Mouse (Mus musculus): Measurements from ENCODE around the gene Gm21293.
"Not testable (repeated sequence)": the region's sequence is repeated elsewhere in the genome, so short reads cannot be mapped to it uniquely, and the experiment has no call there.

The Gm21293 gene

DNA sequence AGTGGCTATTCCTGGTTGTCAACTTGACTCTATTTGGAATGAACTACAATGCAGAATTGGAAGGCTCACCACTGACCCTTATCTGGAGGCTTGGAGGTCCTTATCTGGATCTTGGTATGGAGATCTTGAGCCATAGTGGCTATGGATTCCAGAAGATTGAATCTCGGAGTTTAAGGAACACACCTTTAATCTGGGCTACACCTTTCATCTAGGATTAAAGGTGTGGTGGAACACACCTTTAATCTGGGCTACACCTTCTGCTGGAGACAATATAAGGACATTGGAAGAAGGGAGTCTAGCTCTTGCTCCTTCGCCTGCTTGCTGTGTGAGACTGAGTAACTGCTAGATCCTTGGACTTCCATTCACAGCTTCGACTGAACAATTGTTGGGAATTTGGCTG lies at the start of gene Gm21293:
Gm21293 (plus strand) TSS at position 301 of the 400 bp plus-strand sequence.
- in situ Hi-C loops (cut with MboI, MseI), result not testable (repeated sequence)

DNA sequence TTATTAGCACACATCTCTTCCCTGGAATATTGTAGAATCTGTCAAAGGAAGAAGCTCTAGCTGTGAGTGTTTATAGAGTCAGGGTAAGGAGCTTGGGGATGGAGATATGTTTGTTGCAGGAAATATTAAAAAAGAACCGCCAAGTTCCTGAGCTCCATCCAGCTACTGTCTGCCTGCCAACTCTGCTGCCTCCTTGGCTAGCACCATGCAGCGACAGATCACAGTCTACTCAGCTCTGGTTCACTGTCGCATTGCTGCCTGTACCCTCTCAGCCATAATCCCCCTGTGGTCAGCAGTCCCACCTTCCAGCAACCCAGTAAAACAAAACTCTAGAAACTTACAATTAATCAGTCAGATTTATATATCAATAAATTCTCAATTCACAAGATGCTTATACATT lies 32.7 kb upstream of the Gm21293 start:
- in situ Hi-C loops (cut with MboI, MseI), result no loop called here

DNA sequence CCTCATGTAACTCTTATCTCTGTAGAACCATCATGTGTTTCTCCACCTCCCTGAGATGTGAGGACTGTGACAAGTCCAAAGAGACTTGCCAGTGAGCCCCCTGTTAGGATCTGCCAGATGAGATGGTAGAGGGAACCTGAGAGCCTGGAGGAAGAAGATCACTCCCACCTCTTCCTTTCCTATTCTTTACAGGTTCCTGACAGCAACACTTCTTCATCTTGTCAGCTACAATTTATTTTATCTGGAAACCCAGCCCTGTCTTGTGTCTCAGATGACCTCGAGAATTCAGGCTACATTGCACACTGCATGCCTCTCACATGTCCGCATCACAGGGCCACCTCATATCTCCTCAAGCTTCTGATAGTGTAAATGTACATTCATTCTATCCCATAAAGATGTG lies 24.5 kb upstream of the Gm21293 start:
- in situ Hi-C loops (cut with MboI, MseI), result no loop called here

DNA sequence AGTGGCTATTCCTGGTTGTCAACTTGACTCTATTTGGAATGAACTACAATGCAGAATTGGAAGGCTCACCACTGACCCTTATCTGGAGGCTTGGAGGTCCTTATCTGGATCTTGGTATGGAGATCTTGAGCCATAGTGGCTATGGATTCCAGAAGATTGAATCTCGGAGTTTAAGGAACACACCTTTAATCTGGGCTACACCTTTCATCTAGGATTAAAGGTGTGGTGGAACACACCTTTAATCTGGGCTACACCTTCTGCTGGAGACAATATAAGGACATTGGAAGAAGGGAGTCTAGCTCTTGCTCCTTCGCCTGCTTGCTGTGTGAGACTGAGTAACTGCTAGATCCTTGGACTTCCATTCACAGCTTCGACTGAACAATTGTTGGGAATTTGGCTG lies 8.4 kb downstream of the Gm21293 start, which contains the start of gene Gm6763:
Gm6763 (plus strand) TSS at position 301 of the 400 bp plus-strand sequence.
- in situ Hi-C loops (cut with MboI, MseI), result not testable (repeated sequence)

DNA sequence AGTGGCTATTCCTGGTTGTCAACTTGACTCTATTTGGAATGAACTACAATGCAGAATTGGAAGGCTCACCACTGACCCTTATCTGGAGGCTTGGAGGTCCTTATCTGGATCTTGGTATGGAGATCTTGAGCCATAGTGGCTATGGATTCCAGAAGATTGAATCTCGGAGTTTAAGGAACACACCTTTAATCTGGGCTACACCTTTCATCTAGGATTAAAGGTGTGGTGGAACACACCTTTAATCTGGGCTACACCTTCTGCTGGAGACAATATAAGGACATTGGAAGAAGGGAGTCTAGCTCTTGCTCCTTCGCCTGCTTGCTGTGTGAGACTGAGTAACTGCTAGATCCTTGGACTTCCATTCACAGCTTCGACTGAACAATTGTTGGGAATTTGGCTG lies 16.9 kb downstream of the Gm21293 start, which contains the start of gene Gm8764:
Gm8764 (plus strand) TSS at position 301 of the 400 bp plus-strand sequence.
- in situ Hi-C loops (cut with MboI, MseI), result loop anchor here (10.0 kb wide), 1 partner anchor 55 kb away; no protein-coding TSS in a partner anchor

DNA sequence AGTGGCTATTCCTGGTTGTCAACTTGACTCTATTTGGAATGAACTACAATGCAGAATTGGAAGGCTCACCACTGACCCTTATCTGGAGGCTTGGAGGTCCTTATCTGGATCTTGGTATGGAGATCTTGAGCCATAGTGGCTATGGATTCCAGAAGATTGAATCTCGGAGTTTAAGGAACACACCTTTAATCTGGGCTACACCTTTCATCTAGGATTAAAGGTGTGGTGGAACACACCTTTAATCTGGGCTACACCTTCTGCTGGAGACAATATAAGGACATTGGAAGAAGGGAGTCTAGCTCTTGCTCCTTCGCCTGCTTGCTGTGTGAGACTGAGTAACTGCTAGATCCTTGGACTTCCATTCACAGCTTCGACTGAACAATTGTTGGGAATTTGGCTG lies 25.4 kb downstream of the Gm21293 start, which contains the start of gene Gm21304:
Gm21304 (plus strand) TSS at position 301 of the 400 bp plus-strand sequence.
- in situ Hi-C loops (cut with MboI, MseI), result loop anchor here (10.0 kb wide), 1 partner anchor 47 kb away; no protein-coding TSS in a partner anchor

DNA sequence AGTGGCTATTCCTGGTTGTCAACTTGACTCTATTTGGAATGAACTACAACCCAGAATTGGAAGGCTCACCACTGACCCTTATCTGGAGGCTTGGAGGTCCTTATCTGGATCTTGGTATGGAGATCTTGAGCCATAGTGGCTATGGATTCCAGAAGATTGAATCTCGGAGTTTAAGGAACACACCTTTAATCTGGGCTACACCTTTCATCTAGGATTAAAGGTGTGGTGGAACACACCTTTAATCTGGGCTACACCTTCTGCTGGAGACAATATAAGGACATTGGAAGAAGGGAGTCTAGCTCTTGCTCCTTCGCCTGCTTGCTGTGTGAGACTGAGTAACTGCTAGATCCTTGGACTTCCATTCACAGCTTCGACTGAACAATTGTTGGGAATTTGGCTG lies 33.9 kb downstream of the Gm21293 start, which contains the start of gene Gm21312:
Gm21312 (plus strand) TSS at position 301 of the 400 bp plus-strand sequence.
- in situ Hi-C loops (cut with MboI, MseI), result not testable (repeated sequence)

DNA sequence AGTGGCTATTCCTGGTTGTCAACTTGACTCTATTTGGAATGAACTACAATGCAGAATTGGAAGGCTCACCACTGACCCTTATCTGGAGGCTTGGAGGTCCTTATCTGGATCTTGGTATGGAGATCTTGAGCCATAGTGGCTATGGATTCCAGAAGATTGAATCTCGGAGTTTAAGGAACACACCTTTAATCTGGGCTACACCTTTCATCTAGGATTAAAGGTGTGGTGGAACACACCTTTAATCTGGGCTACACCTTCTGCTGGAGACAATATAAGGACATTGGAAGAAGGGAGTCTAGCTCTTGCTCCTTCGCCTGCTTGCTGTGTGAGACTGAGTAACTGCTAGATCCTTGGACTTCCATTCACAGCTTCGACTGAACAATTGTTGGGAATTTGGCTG lies 42.4 kb downstream of the Gm21293 start, which contains the start of gene Gm20765:
Gm20765 (plus strand) TSS at position 301 of the 400 bp plus-strand sequence.
- in situ Hi-C loops (cut with MboI, MseI), result loop anchor here (10.0 kb wide), 1 partner anchor 50 kb away; no protein-coding TSS in a partner anchor

DNA sequence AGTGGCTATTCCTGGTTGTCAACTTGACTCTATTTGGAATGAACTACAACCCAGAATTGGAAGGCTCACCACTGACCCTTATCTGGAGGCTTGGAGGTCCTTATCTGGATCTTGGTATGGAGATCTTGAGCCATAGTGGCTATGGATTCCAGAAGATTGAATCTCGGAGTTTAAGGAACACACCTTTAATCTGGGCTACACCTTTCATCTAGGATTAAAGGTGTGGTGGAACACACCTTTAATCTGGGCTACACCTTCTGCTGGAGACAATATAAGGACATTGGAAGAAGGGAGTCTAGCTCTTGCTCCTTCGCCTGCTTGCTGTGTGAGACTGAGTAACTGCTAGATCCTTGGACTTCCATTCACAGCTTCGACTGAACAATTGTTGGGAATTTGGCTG lies 51.0 kb downstream of the Gm21293 start, which contains the start of gene Gm4340:
Gm4340 (plus strand) TSS at position 301 of the 400 bp plus-strand sequence.
- in situ Hi-C loops (cut with MboI, MseI), result not testable (repeated sequence)

All from regulatory T cell (primary cell).